Mouse (Mus musculus): Measurements from ENCODE around the gene Phf19. TPM values are rescaled to one million over a fixed set of nuclear protein-coding genes. Genes with fewer than 3 reads are reported as not detected.

Phf19 gene
- polyA plus RNA-seq, 1 experiment from 2014 or later: 1.3 TPM

DNA sequence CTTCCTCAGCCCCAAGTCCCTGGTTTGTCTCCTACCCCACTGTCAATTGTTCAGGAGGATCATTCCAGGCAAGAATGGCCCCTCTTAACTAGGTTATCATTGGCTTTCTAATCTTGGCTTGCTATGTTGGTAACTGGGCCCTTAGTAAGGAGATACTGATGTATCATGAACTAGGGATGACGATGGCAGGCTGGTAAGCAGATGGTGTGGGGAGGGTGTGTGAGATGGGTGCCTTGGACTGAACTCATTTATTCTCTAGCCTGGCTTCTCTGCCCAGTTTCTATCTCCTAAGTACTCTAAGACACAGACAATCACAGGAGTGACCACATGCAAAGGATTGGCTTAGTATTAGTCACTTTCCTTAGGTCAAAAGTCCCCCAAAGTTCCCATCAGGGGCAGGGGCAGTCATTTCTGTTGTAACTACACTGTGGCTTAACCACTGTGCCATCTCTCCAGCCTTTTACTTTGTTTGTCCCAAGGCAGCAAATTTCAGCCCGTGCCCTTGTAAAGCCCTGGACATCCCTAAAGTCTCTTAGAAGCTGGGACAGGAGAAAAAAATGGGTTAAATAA is 39.8 kb upstream of the Phf19 start:
- Histone ChIP-seq H3K27ac (no peak overlapping the region), H3K4me2 (no peak overlapping the region), H3K4me3 (no peak overlapping the region), H3K9me3 (no peaks in the 10 kb centered on the region), H3K9ac (no peak overlapping the region), H3K36me3 (no peaks in the 10 kb centered on the region), H3K27me3 (no peaks in the 10 kb centered on the region), H3K4me1 (replicated peaks) (no peaks in the 10 kb centered on the region)
- no peak for ATAC-seq (ENCODE audit: low FRiP score)
- WGBS: 87% methylated on average over 2 of the region's 2 CpGs

- no peak for ATAC-seq (ENCODE audit: low FRiP score)
- Histone ChIP-seq H3K27me3 (no peaks in the 10 kb centered on the region), H3K36me3 (no peaks in the 10 kb centered on the region), H3K4me2 (no peak overlapping the region), H3K9ac (no peak overlapping the region), H3K27ac (no peak overlapping the region), H3K4me3 (no peak overlapping the region), H3K9me3 (no peaks in the 10 kb centered on the region), H3K4me1 (replicated peaks) (no peaks in the 10 kb centered on the region)
- WGBS: 90% methylated on average over 4 of the region's 4 CpGs
These were observed 39.2 kb upstream of the Phf19 start for GRCm38 (mm10) chr2:34953018-34953417.

GRCm38 (mm10) chr2:34951469-34951868 is 37.6 kb upstream of the Phf19 start:
- Histone ChIP-seq H3K27me3 (no peaks in the 10 kb centered on the region), H3K36me3 (no peaks in the 10 kb centered on the region), H3K4me3 (no peak overlapping the region), H3K27ac (no peak overlapping the region), H3K9ac (no peak overlapping the region), H3K9me3 (no peaks in the 10 kb centered on the region), H3K4me2 (no peak overlapping the region), H3K4me1 (replicated peaks) (no peaks in the 10 kb centered on the region)
- no peak for ATAC-seq (ENCODE audit: low FRiP score)

GRCm38 (mm10) chr2:34948622-34949021 is 34.8 kb upstream of the Phf19 start:
- no peaks in the 10 kb centered on the region for H3K9me3 ChIP-seq
- H3K36me3 ChIP-seq: no peaks in the 10 kb centered on the region
- H3K27ac ChIP-seq: no peak overlapping the region
- no peaks in the 10 kb centered on the region for H3K4me1 ChIP-seq (replicated peaks)
- H3K27me3 ChIP-seq: no peaks in the 10 kb centered on the region
- no peak overlapping the region for H3K9ac ChIP-seq
- H3K4me2 ChIP-seq: no peak overlapping the region
- ATAC-seq (ENCODE audit: low FRiP score): no peak
- no peak overlapping the region for H3K4me3 ChIP-seq
- WGBS: 46% methylated on average over 2 of the region's 2 CpGs

GRCm38 (mm10) chr2:34946046-34946445 is 32.2 kb upstream of the Phf19 start:
- Histone ChIP-seq H3K36me3 (no peaks in the 10 kb centered on the region), H3K4me3 (no peak overlapping the region), H3K4me1 (replicated peaks) (no peaks in the 10 kb centered on the region), H3K27me3 (no peaks in the 10 kb centered on the region), H3K4me2 (no peak overlapping the region), H3K9me3 (no peaks in the 10 kb centered on the region), H3K27ac (no peak overlapping the region), H3K9ac (no peak overlapping the region)
- no peak for ATAC-seq (ENCODE audit: low FRiP score)
- WGBS: 47% methylated on average over 4 of the region's 4 CpGs

- Histone ChIP-seq H3K27me3 (no peaks in the 10 kb centered on the region), H3K4me1 (replicated peaks) (no peaks in the 10 kb centered on the region), H3K9me3 (no peaks in the 10 kb centered on the region), H3K36me3 (no peaks in the 10 kb centered on the region), H3K4me2 (no peak overlapping the region), H3K4me3 (no peak overlapping the region), H3K27ac (no peak overlapping the region), H3K9ac (no peak overlapping the region)
- ATAC-seq (ENCODE audit: low FRiP score): no peak
- 86% methylated on average over 4 of the region's 4 CpGs for WGBS
These were observed 31.8 kb upstream of the Phf19 start for GRCm38 (mm10) chr2:34945580-34945979.

- 26% methylated on average over 8 of the region's 8 CpGs for WGBS
These were observed 30.9 kb upstream of the Phf19 start for GRCm38 (mm10) chr2:34944761-34945160.

GRCm38 (mm10) chr2:34943556-34944120 is 29.8 kb upstream of the Phf19 start:
- Histone ChIP-seq H3K4me3 (no peak overlapping the region), H3K9me3 (no peaks in the 10 kb centered on the region), H3K9ac (no peak overlapping the region), H3K4me2 (no peak overlapping the region), H3K4me1 (replicated peaks) (no peaks in the 10 kb centered on the region), H3K27ac (no peak overlapping the region), H3K36me3 (no peaks in the 10 kb centered on the region), H3K27me3 (no peaks in the 10 kb centered on the region)
- WGBS: 83% methylated on average over 13 of the region's 13 CpGs
- ATAC-seq (ENCODE audit: low FRiP score): no peak

More at GRCm38 (mm10) chr2:34944761-34945160, 30.9 kb upstream of the Phf19 start:
- H3K4me2 ChIP-seq: no peak overlapping the region
- ATAC-seq (ENCODE audit: low FRiP score): no peak
- H3K4me1 ChIP-seq (replicated peaks): no peaks in the 10 kb centered on the region
- no peak overlapping the region for H3K27ac ChIP-seq
- H3K9me3 ChIP-seq: no peaks in the 10 kb centered on the region
- H3K4me3 ChIP-seq: no peak overlapping the region
- H3K9ac ChIP-seq: no peak overlapping the region
- no peaks in the 10 kb centered on the region for H3K27me3 ChIP-seq
- no peaks in the 10 kb centered on the region for H3K36me3 ChIP-seq

DNA sequence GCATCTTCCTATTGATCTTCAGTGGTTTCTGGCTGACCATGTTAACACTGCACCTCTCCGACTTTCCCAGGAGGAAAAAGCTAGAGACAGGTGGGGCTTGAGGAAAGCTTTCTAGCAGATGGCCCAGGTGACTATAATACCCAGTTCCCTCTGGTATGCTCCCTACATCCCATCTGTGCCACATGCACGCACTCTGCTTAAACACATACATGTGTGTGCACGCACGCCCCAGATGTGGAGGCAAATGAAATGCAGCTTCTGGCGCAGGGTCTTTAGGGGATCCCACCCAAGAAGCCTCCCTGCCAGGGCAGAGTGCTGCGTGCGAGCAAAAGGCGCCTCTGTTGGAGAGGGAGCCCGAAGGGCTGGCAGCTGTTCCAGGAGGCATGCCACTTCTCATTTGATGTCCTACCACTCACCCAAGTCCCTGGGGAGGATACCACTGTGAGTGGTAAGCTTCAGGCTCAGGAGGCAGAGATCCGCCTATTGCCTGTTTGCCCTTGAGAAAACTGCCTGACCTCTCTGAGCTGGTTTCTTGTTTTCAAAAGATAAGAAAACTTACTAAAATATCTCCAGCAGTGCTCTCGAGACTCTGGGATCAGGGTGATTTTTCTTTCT is 27.3 kb upstream of the Phf19 start:
- H3K4me2 ChIP-seq: no peak overlapping the region
- 63% methylated on average over 11 of the region's 11 CpGs for WGBS

GRCm38 (mm10) chr2:34940246-34940645 is 26.4 kb upstream of the Phf19 start:
- ATAC-seq (ENCODE audit: low FRiP score): no peak
- Histone ChIP-seq H3K27me3 (no peaks in the 10 kb centered on the region), H3K9me3 (no peaks in the 10 kb centered on the region), H3K4me2 (no peak overlapping the region), H3K4me3 (no peak overlapping the region), H3K4me1 (replicated peaks) (peaks cover 12% of the 10 kb centered on the region; the same call in 1 of the 2 replicates), H3K27ac (no peak overlapping the region), H3K9ac (no peak overlapping the region), H3K36me3 (no peaks in the 10 kb centered on the region)
- WGBS: 77% methylated on average over 5 of the region's 5 CpGs

More for the DNA sequence above, 27.3 kb upstream of the Phf19 start:
- Histone ChIP-seq H3K27ac (no peak overlapping the region), H3K27me3 (no peaks in the 10 kb centered on the region), H3K9ac (no peak overlapping the region), H3K4me3 (no peak overlapping the region), H3K4me1 (replicated peaks) (peaks cover 12% of the 10 kb centered on the region; the same call in 1 of the 2 replicates), H3K36me3 (no peaks in the 10 kb centered on the region), H3K9me3 (no peaks in the 10 kb centered on the region)
- no peak for ATAC-seq (ENCODE audit: low FRiP score)

DNA sequence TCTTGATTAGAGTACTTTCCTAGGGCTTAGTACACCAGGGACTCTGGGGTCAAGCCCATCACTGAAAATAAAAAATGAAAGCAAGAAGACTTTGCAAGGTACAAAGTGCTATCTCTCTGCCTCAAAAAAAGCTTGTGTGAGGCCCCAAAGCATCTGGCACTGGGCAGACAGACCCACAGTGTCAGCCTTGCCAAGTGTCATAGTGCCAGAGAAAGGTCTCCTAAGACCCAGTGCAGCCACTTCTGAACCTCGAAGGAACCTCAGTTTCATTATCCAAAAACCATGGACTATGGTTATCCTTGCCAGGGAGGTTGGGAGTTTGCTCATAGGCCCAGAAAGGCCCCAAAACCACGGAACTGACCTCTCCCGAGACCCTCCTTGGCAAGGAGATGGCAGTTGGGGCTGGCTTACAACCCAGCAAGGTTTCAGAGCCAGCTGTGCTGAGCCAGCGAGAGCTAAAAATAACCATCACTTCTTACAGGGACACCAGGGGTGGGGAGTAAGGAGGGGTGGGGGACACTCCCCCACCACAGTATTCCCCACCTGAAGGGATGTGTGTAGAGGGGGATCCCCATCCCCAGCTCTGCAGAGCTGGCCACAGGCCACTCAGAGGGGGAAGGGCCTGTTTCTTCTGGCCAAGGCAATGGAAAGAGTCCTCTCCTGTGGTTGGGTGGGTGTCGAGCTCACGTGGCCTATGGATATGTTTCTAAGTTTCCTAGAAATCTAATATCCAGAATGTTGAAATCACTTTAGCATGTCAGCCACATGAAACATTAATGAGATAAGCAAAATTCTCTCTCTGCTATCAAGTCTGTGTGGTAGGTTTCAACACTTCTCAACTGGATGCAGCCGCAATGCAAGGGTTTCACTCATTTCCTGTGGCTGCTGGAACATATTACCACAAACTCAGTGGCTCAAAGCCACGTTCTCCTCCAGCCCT is 24.7 kb upstream of the Phf19 start:
- 79% methylated on average over 8 of the region's 8 CpGs for WGBS
- no peaks in the 10 kb centered on the region for H3K27me3 ChIP-seq
- no peak overlapping the region for H3K27ac ChIP-seq
- no peak overlapping the region for H3K4me2 ChIP-seq
- H3K4me3 ChIP-seq: no peak overlapping the region
- peaks cover 12% of the 10 kb centered on the region; the same call in 1 of the 2 replicates for H3K4me1 ChIP-seq (replicated peaks)
- H3K9me3 ChIP-seq: no peaks in the 10 kb centered on the region
- no peak for ATAC-seq (ENCODE audit: low FRiP score)
- no peak overlapping the region for H3K9ac ChIP-seq
- H3K36me3 ChIP-seq: no peaks in the 10 kb centered on the region

DNA sequence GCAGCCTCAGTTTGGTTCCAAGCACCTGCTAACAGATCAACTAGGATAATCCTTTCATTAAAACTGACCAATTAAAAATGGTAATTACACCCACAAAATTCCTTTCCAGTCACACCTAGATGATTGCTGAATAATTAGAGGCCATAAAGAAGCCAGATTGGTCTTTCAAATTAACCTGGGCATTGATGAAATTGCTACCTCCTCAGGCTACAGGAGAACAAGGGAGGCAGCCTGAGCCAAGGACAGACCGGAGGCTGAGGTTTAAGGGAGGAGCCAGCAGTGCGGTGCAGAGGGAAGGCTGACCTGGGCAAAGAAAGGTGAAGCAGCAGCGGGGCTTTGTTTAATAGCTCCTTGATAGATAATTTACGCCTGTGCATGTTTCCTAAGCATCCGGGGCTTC is 23.6 kb upstream of the Phf19 start:
- Histone ChIP-seq H3K4me3 (no peak overlapping the region), H3K36me3 (no peaks in the 10 kb centered on the region), H3K27ac (no peak overlapping the region), H3K9ac (no peak overlapping the region), H3K27me3 (no peaks in the 10 kb centered on the region), H3K4me1 (replicated peaks) (peaks cover 12% of the 10 kb centered on the region; the same call in 1 of the 2 replicates), H3K4me2 (no peak overlapping the region), H3K9me3 (no peaks in the 10 kb centered on the region)
- no peak for ATAC-seq (ENCODE audit: low FRiP score)
- WGBS: 51% methylated on average over 5 of the region's 5 CpGs
